Mouse (Mus musculus): Measurements from ENCODE around the gene Igsf9b.
A peak's percentile ranks its signal among the peaks of the same experiment; 100 is the strongest.

DNA sequence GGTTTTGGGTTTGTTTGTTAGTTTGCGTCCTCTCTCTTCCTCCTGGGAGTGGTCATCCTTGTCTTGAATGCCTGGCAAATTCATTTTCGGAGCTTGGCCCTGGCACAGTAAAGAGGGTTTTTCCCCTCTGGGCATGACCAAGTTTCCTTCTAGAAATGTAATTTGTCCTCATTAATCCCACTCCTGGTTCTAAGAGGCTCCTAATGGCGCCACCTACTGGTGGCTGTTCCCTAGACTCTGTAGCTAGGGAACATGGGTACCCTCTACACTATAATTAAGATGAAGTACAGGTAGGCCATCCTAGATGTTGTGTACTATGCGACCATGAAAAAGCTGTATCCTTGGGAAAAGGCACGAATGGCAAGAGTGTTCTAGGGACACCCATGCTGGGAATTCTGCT lies 11.6 kb upstream of the Igsf9b start:
- no peak for TF ChIP-seq POLR2A (IDR thresholded peaks at IDR 0.05; ENCODE audit: borderline replicate concordance, extremely low read depth, insufficient read depth, insufficient read length, poor library complexity, severe bottlenecking)
- TF ChIP-seq CTCF (IDR thresholded peaks at IDR 0.05; ENCODE audit: borderline replicate concordance, extremely low read depth, insufficient read depth, insufficient read length): peak; percentile 64; the same call in 1 of the 2 replicates
